Mouse (Mus musculus) adrenal gland, postnatal 0 days (tissue): Measurements from ENCODE around the gene Srpr. TPM values are rescaled to one million over a fixed set of nuclear protein-coding genes. Genes with fewer than 3 reads are reported as not detected.

Experiments used
- polyA plus RNA-seq: library from polyadenylated mRNA; unstranded; fragments of >200 nt; fragmentation: Nextera tagmentation; extraction: Ambion mirVana; gene quantifications from 2 replicates; pipeline ENCODE4 v1.2.1, GENCODE M21; 2015

Srpr gene
- 70.2 and 112 TPM in 2 replicates for polyA plus RNA-seq

DNA sequence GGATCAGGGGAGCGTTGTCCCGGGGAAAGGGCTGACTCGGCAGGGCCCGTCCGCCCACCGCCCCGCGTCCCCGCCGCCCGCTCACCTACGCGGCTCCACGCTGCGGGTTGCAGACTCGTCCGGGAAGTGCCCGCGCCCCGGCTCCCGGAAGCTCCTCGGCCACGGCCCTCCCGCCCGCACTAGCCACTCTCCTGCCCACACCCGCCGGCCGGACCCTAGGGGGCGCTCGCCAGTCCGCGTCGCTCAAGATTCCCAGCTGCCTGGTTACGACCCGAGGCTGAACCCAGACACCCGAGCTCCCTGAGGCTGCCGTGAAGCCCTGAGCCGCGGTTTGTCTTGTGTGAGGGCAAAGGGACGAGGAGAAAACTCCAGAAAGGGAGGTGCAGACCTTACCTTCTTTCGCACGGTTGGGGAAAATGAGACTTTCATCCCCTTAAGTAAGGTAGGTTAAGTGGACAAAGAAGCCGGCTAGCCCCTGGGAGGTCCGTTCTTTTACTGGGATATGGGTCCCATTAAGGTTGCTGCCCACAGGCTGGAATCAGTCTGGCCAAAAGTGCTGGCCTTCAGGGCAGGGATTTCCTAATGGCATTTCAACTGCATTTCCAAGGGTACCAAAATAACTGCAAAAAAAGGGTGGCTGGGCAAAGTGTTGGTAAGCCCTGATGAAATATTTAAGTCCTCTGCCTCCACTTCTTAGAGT, at the start of gene Srpr, which contains the start of gene Tirap:
Gene Srpr, plus strand, starts transcription at position 404 of the 700 bp plus-strand sequence.
Gene Tirap, minus strand, starts transcription at position 520 of the 700 bp plus-strand sequence.

DNA sequence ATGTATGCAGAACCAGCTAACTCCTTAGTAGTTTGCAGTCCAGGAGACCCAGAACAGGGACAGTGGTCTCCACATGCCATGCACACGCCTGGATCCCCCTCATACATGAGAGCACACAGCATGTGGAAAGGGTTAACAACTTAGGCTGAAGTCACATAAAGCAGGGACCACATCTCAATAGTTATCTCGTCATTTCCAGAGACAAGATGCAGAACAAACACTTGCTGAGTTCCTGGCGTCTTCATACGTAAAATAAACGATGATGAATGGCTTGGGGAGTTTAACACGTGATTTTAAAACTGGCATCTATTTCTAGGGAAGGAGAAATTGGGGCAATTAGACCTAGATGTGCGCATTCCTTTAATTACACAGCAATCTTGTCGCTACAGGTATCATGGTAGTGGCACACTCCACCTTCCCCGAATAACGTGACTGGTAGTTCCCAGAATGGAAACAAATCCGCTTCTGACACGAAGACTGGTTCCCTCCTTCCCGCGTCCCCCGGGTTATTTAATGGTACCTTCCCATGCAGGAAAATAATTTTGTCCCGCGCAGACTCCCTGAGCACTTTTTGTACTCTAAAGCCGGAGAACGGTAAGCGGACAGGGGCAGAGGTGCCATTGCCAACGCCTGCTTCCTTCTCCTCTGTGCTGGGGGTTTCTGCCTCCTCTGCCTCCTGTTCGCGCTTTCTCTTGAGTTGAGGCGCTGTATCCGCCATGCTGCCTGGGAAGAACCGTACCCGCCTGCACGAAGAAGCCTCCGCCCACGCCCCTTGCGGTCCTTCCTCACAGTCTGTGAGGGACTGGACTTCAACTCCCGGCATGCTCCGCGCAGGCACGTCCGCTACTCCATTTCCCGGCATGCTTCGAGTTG, 24.5 kb upstream of the Srpr start, which contains the start of gene Dcps:
Gene Dcps, minus strand, starts transcription at position 811 of the 873 bp plus-strand sequence.

GRCm38 (mm10) chr9:35210542-35211474, 10.8 kb downstream of the Srpr start, which contains the start of gene Foxred1:
Foxred1 (minus strand) TSS chr9:35211055.

GRCm38 (mm10) chr9:35267146-35267975, 67.4 kb downstream of the Srpr start, which contains the start of the genes Fam118b and Rpusd4:
Fam118b (minus strand) TSS chr9:35267805.
Rpusd4 (plus strand) TSS chr9:35267865.

Other genes with a start within 250 kb of the Srpr start
- 19.7 and 22.3 TPM in 2 replicates for gene St3gal4, start 80.9 kb upstream of the Srpr start, polyA plus RNA-seq
- gene Dcps, start 24.1 kb upstream of the Srpr start, polyA plus RNA-seq, result 59.4 and 61.2 TPM in 2 replicates
- gene Tirap, start 116 bp downstream of the Srpr start, polyA plus RNA-seq, result 5.3 and 6.4 TPM in 2 replicates
- 27.5 and 43.3 TPM in 2 replicates for gene Foxred1, start 10.9 kb downstream of the Srpr start, polyA plus RNA-seq
- gene Fam118b, start 67.6 kb downstream of the Srpr start, polyA plus RNA-seq, result 13.8 and 16.4 TPM in 2 replicates
- 15.1 and 20.5 TPM in 2 replicates for gene Rpusd4, start 67.7 kb downstream of the Srpr start, polyA plus RNA-seq
- 4.7 and 5.6 TPM in 2 replicates for gene Cdon, start 221.0 kb downstream of the Srpr start, polyA plus RNA-seq